Mouse (Mus musculus) activated CD4-positive, CD25-positive, alpha-beta regulatory T cell, adult 4 months (primary cell): ENCODE data around the gene P2rx5. TPM values are rescaled to one million over a fixed set of nuclear protein-coding genes. Genes with fewer than 3 reads are reported as not detected.

Experiments used
- polyA plus RNA-seq, 2 experiments: library from polyadenylated mRNA; unstranded; fragments of 100-300 nt; shearing (Covaris generic); gene quantifications; one replicate each; pipeline ENCODE4 v1.2.1; 2017

P2rx5 gene
- polyA plus RNA-seq, 2 experiments from 2014 or later, result 0.19 TPM; not detected in 1

Other genes with a start within 250 kb of the P2rx5 start
- 10 to 100 TPM; 66.1 to 93.0 TPM for gene Atp2a3, start 199.3 kb upstream of the P2rx5 start, polyA plus RNA-seq
- under 1 TPM in 1 of 2 experiments, not detected in 1; 0.42 TPM for gene P2rx1, start 161.3 kb upstream of the P2rx5 start, polyA plus RNA-seq
- 1 to 10 TPM; 2.4 to 2.6 TPM for gene Camkk1, start 141.4 kb upstream of the P2rx5 start, polyA plus RNA-seq
- gene Ncbp3, start 112.6 kb upstream of the P2rx5 start, polyA plus RNA-seq, result 10 to 100 TPM; 14.3 to 16.8 TPM
- gene Itgae, start 69.8 kb upstream of the P2rx5 start, polyA plus RNA-seq, result 100 to 1,000 TPM in 1 of 2 experiments, 10 to 100 TPM in 1; 94.7 to 118 TPM
- gene Haspin, start 22.1 kb upstream of the P2rx5 start, polyA plus RNA-seq, result 1 to 10 TPM; 8.6 to 8.7 TPM
- 10 to 100 TPM; 50.2 to 65.2 TPM for gene Emc6, start 16.6 kb downstream of the P2rx5 start, polyA plus RNA-seq
- 10 to 100 TPM; 20.6 to 28.4 TPM for gene Tax1bp3, start 16.7 kb downstream of the P2rx5 start, polyA plus RNA-seq
- gene Ctns, start 38.6 kb downstream of the P2rx5 start, polyA plus RNA-seq, result 1 to 10 TPM; 8.6 to 8.9 TPM
- gene Shpk, start 39.0 kb downstream of the P2rx5 start, polyA plus RNA-seq, result 1 to 10 TPM; 2.7 to 2.8 TPM
- not detected for gene Trpv1, start 73.9 kb downstream of the P2rx5 start, polyA plus RNA-seq
- under 1 TPM in 1 of 2 experiments, not detected in 1; 0.09 TPM for gene Trpv3, start 107.0 kb downstream of the P2rx5 start, polyA plus RNA-seq
- gene Aspa, start 169.2 kb downstream of the P2rx5 start, polyA plus RNA-seq, result under 1 TPM in 1 of 2 experiments, not detected in 1; 0.08 TPM
- gene Gm49340, start 169.3 kb downstream of the P2rx5 start, polyA plus RNA-seq, result not detected
- not detected for gene Spata22, start 169.3 kb downstream of the P2rx5 start, polyA plus RNA-seq
- gene Olfr20, start 190.4 kb downstream of the P2rx5 start, polyA plus RNA-seq, result not detected
- gene Olfr376, start 210.8 kb downstream of the P2rx5 start, polyA plus RNA-seq, result not detected
- not detected for gene Olfr1, start 239.2 kb downstream of the P2rx5 start, polyA plus RNA-seq